9 mouse cellular contexts compared by ENCODE assay signal in genomic region chr5:39639438-39640177, GRCm38 (mm10).
DNase-seq lines count a peak whose midpoint lies in the region; ATAC-seq and TF ChIP-seq lines count a peak whose summit lies in the region.
"Had no signal": no experiment of that assay in that cellular context is flagged by ENCODE, and none has a peak within 500 bp of the region (broad histone marks: within the 10 kb centered on the region; RNA-seq: fewer than 3 reads in every experiment).

No protein-coding gene starts in this region.

- H3K36me3 ChIP-seq in intestine, postnatal 0 days (ENCODE audit: control insufficient read depth, insufficient read depth) = no peaks in the 10 kb centered on the region
- H3K36me3 ChIP-seq in intestine, embryonic 16.5 days (ENCODE audit: control insufficient read depth, insufficient read depth, low read length) = no peaks in the 10 kb centered on the region
- H3K36me3 ChIP-seq in hindbrain, embryonic 13.5 days = no peaks in the 10 kb centered on the region
- H3K36me3 ChIP-seq in neural tube, embryonic 13.5 days = no peaks in the 10 kb centered on the region
- H3K36me3 ChIP-seq: limb, embryonic 12.5 days had no signal

- intact Hi-C loops in left cerebral cortex, postnatal 25 days (cut with DNase I) = loop anchor here (5.0 to 10.0 kb wide), 4 partner anchors 312 to 1305 kb away; no protein-coding TSS in a partner anchor

- DNase-seq in R1 (ENCODE audit: low read depth, low spot score) = peak; percentile 56
- peak; percentile 79 for DNase-seq in embryo, embryonic 10.5 days (ENCODE audit: low spot score)
- DNase-seq in left cerebral cortex, postnatal 25 days (ENCODE audit: low spot score in 2 of 2) = peak; percentile 80 to 87
- peak; percentile 23 for DNase-seq in yolk sac, embryonic 10.5 days (ENCODE audit: low spot score)

- ATAC-seq in intestine, postnatal 0 days = no peak
- no peak for ATAC-seq in intestine, embryonic 16.5 days
- peak; percentile 40; the same call in 1 of the 2 replicates for ATAC-seq in hindbrain, embryonic 13.5 days (ENCODE audit: low FRiP score)
- no peak for ATAC-seq in neural tube, embryonic 13.5 days (ENCODE audit: low read depth)

- no peak overlapping the region for H3K4me2 ChIP-seq in intestine, postnatal 0 days (replicated peaks; ENCODE audit: low read depth)
- no peak overlapping the region for H3K4me2 ChIP-seq in intestine, embryonic 16.5 days (ENCODE audit: low read depth, low read length)
- H3K4me2 ChIP-seq in hindbrain, embryonic 13.5 days = peak overlapping the region; percentile 27
- peak overlapping the region; percentile 93 for H3K4me2 ChIP-seq in neural tube, embryonic 13.5 days
- H3K4me2 ChIP-seq: limb, embryonic 12.5 days had no signal

- no peaks in the 10 kb centered on the region for H3K4me1 ChIP-seq in intestine, postnatal 0 days (replicated peaks; ENCODE audit: control insufficient read depth, insufficient read depth, low read length)
- peaks cover 13% of the 10 kb centered on the region for H3K4me1 ChIP-seq in intestine, embryonic 16.5 days (ENCODE audit: control insufficient read depth, insufficient read depth, low read length)
- H3K4me1 ChIP-seq in hindbrain, embryonic 13.5 days (replicated peaks) = peaks cover 22% of the 10 kb centered on the region
- H3K4me1 ChIP-seq in neural tube, embryonic 13.5 days (replicated peaks) = peaks cover 28% of the 10 kb centered on the region

- H3K9ac ChIP-seq in intestine, postnatal 0 days (ENCODE audit: low read depth, low read length) = no peak overlapping the region
- H3K9ac ChIP-seq in intestine, embryonic 16.5 days (ENCODE audit: low read depth, low read length) = no peak overlapping the region
- H3K9ac ChIP-seq in hindbrain, embryonic 13.5 days = no peak overlapping the region
- H3K9ac ChIP-seq in neural tube, embryonic 13.5 days = no peak overlapping the region
- H3K9ac ChIP-seq: limb, embryonic 12.5 days had no signal

- H3K27ac ChIP-seq in intestine, postnatal 0 days (ENCODE audit: low read depth, low read length) = no peak overlapping the region
- H3K27ac ChIP-seq in intestine, embryonic 16.5 days (ENCODE audit: low read length) = no peak overlapping the region
- H3K27ac ChIP-seq in hindbrain, embryonic 13.5 days = no peak overlapping the region
- no peak overlapping the region for H3K27ac ChIP-seq in neural tube, embryonic 13.5 days (replicated peaks)
- H3K27ac ChIP-seq: limb, embryonic 12.5 days had no signal

- WGBS in intestine, postnatal 0 days = 39% methylated on average over 10 of the region's 10 CpGs
- 41% methylated on average over 10 of the region's 10 CpGs for WGBS in intestine, embryonic 16.5 days
- 43% methylated on average over 10 of the region's 10 CpGs for WGBS in hindbrain, embryonic 13.5 days
- 48% methylated on average over 10 of the region's 10 CpGs for WGBS in neural tube, embryonic 13.5 days

- H3K4me3 ChIP-seq in intestine, postnatal 0 days (ENCODE audit: low read depth, low read length) = no peak overlapping the region
- no peak overlapping the region for H3K4me3 ChIP-seq in intestine, embryonic 16.5 days (ENCODE audit: low read length)
- no peak overlapping the region for H3K4me3 ChIP-seq in hindbrain, embryonic 13.5 days
- H3K4me3 ChIP-seq in neural tube, embryonic 13.5 days = no peak overlapping the region
- H3K4me3 ChIP-seq: limb, embryonic 12.5 days had no signal

- peak; percentile 89 for TF ChIP-seq CTCF in intestine, postnatal 0 days (IDR thresholded peaks at IDR 0.05; ENCODE audit: low read depth)

- no peaks in the 10 kb centered on the region for H3K27me3 ChIP-seq in intestine, postnatal 0 days (replicated peaks; ENCODE audit: control insufficient read depth, insufficient read depth, low read length)
- H3K27me3 ChIP-seq in intestine, embryonic 16.5 days (replicated peaks; ENCODE audit: control insufficient read depth, insufficient read depth, low read length) = no peaks in the 10 kb centered on the region
- H3K27me3 ChIP-seq in hindbrain, embryonic 13.5 days = peaks cover 13% of the 10 kb centered on the region; the same call in 1 of the 2 replicates
- H3K27me3 ChIP-seq in neural tube, embryonic 13.5 days = peaks cover 14% of the 10 kb centered on the region; the same call in 1 of the 2 replicates

- no peaks in the 10 kb centered on the region for H3K9me3 ChIP-seq in intestine, postnatal 0 days (ENCODE audit: control insufficient read depth)
- no peaks in the 10 kb centered on the region for H3K9me3 ChIP-seq in intestine, embryonic 16.5 days (ENCODE audit: control insufficient read depth, low read length)
- H3K9me3 ChIP-seq in hindbrain, embryonic 13.5 days = no peaks in the 10 kb centered on the region
- no peaks in the 10 kb centered on the region for H3K9me3 ChIP-seq in neural tube, embryonic 13.5 days
- H3K9me3 ChIP-seq: limb, embryonic 12.5 days had no signal

Comparison
In these comparisons a context has a peak if more than half of its experiments do, and no peak if none do; other contexts are left out.
1. H3K4me2 ChIP-seq: peak in hindbrain, embryonic 13.5 days (single experiment) and neural tube, embryonic 13.5 days (single experiment); none in intestine, postnatal 0 days (single experiment) and intestine, embryonic 16.5 days (single experiment).
2. DNase-seq: peak in every context shown above with its lines; median percentile 84 in left cerebral cortex, postnatal 25 days; 79 in embryo, embryonic 10.5 days; 56 in R1; 23 in yolk sac, embryonic 10.5 days.